Mouse (Mus musculus): ENCODE results near the gene Olfr1323. TPM values are rescaled to one million over a fixed set of nuclear protein-coding genes. Genes with fewer than 3 reads are reported as not detected.

Gene Olfr1323
- not detected for total RNA-seq (2021)
- long read RNA-seq, experiment 1: 0 reads
- long read RNA-seq, experiment 2: 0 reads

DNA sequence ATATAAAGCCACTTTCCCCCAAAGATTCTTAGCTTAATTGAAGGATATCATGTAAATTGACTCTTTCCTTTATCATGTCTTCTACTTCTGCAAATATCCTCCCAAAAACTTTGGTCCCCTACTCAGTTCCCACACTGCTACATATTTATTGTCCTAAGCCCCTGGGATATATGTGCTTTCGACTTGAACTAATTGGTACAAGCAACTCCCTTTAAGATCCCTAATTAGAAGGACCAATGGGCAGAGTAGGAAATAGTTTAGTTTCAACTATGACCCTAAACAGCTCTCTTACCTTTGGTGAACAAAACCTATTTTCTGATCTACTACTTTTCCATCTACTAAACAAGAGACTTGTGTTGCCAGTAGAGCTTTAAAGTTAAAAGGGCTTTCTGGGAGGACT is at the start of gene Olfr1323:
Olfr1323 (minus strand) TSS at position 101 of the 400 bp plus-strand sequence.
- DNase-seq: no peak

DNA sequence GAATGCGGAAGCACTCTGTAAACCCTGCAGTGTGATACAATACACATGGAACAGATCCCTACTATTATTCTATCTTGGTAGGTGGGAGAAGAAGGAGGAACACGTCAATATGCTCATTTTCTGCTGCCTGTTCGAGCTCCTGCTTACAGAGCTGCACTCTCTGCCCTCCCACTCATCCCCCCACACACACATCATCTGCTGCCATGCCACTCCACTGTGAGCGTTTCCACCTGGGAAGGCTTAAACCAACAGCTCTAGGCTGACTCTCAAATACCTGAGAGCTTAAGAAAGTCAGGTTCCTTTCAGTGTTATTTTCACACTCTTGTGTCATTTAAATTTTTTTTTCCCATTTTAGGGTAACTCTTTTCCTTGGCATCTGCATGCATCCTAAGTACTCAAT is 6.9 kb downstream of the Olfr1323 start:
- DNase-seq: no peak

Other genes with a start within 250 kb of the Olfr1323 start
- gene Igsf1, start 221.6 kb downstream of the Olfr1323 start, total RNA-seq (2021): 1 to 10 TPM; 1.6 to 2.5 TPM
- not detected for gene Olfr1322, start 127.9 kb downstream of the Olfr1323 start, total RNA-seq (2021)

Data from gastrocnemius, postnatal 25 days (tissue).